Mouse (Mus musculus) layer of hippocampus, adult 8-10 months (tissue): Measurements from ENCODE around the gene Vps52. TPM values are rescaled to one million over a fixed set of nuclear protein-coding genes. Genes with fewer than 3 reads are reported as not detected.
"Not testable (repeated sequence)": the region's sequence is repeated elsewhere in the genome, so short reads cannot be mapped to it uniquely, and the experiment has no call there.

Source experiments
- DNase-seq, 2 experiments: peaks; one replicate each; pipeline ENCODE4 v3.0.0; 2022; ENCODE audit warnings: low spot score in 2 of 2
- total RNA-seq, 4 experiments: library from RNA; stranded (reverse); gene quantifications; 2 replicates each; pipeline ENCODE4 v1.2.4; 2022

Vps52 gene
- total RNA-seq, 4 experiments from 2014 or later = 81.4 to 91.3 (median 81.9) TPM

DNA sequence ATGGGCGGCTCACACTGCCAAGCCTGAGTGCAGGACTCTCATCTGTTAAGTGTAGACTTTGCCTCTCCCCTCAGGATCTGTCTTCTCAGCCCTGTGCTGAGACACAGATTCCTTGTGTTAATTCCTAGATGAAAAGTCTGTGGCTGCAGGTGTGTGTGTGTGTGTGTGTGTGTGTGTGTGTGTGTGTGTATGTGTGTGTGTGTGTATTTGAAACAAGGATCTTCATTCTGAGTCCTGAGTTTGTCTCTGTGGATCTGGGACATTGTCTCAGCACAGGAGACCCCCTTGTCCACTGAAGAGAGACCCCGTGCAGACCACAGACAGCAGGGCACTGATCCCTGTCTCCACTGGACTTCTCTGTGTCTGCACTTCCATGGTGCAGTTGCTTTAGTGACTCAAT lies 45.2 kb downstream of the Vps52 start:
- not testable (repeated sequence) for DNase-seq

DNA sequence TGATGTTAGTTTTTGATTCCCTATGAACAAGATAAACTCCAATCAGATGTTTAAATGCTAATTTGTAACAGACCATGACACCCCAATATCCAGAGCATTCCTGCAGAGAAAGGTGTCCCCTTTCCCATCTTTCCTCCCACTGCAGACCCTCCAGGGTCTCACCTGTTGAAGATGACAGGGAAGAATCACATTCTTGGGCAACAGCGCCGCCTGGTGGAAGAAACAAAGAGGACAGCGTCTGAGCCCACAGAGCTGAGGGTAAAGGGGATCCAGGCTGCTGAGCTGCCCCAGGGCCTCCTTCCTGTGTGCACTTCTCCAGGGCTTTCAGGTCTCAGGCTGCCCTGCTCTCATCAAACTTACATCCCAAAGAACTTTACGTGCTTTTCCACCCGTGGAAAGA lies 47.8 kb downstream of the Vps52 start:
- no peak for DNase-seq

- DNase-seq = no peak
Observed at GRCm38 (mm10) chr17:34006570-34006969, 51.0 kb downstream of the Vps52 start.

DNA sequence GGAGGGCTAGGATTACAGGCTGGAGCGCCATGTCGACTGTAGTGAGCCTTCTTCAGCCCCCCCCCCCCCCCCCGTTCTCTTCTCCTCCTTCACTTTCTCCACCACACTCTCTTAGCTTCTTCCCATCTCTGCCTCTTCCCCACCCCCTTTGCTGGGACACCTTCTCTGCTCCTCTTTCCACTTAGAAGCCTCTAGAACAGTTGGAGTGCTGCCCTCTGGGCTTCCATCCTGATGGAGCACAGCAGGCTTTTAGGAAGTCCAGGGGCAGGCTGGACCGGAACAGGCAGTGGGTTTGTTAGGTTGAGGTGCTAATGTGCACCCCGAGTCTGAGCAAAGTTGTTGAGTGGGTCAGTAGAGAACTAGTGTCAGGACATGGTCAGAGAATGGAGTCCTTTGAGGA lies 54.5 kb downstream of the Vps52 start:
- DNase-seq = no peak

DNA sequence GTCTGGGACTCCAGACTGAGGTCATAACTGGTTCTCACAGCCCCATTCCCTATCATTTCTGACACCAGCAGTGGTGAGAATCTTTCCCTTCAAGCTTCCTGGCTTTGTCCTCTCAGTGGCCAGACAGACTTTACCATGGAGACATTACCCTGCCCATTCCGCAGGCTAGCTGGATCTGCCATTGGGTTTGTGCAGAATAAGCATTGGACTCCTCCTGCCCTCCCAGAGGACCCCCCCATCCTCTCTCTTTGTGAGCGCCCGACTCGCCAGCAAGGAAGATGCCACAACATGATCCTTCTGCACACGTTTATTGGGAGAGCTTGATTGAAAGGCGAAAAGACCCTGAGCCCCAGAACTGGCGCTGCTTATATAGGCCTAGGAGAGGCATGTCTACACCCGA lies 57.8 kb downstream of the Vps52 start:
- DNase-seq = no peak

Other genes with a start within 250 kb of the Vps52 start
- 10 to 100 TPM; 73.7 to 87.2 (median 80.7) TPM for gene March2, start 237.1 kb upstream of the Vps52 start, total RNA-seq
- gene Rab11b, start 195.3 kb upstream of the Vps52 start, total RNA-seq = 100 to 1,000 TPM; 272 to 320 (median 292) TPM
- gene Angptl4, start 174.0 kb upstream of the Vps52 start, total RNA-seq = 1 to 10 TPM; 1.7 to 3.0 (median 2.2) TPM
- gene Kank3, start 145.3 kb upstream of the Vps52 start, total RNA-seq = 10 to 100 TPM; 26.9 to 41.2 (median 31.4) TPM
- gene Rps28, start 131.2 kb upstream of the Vps52 start, total RNA-seq = 100 to 1,000 TPM; 686 to 890 (median 782) TPM
- 100 to 1,000 TPM; 196 to 215 (median 203) TPM for gene Ndufa7, start 131.2 kb upstream of the Vps52 start, total RNA-seq
- gene Cd320, start 112.7 kb upstream of the Vps52 start, total RNA-seq = 10 to 100 TPM; 22.8 to 26.0 (median 25.1) TPM
- gene Gm7029, start 82.0 kb upstream of the Vps52 start, total RNA-seq = not detected
- 1 to 10 TPM; 1.9 to 2.6 (median 2.5) TPM for gene Kifc1, start 65.2 kb upstream of the Vps52 start, total RNA-seq
- gene Platr17, start 50.7 kb upstream of the Vps52 start, total RNA-seq = 1 to 10 TPM in 2 of 4 experiments, not detected in 2; 1.4 to 1.8 TPM
- 10 to 100 TPM; 24.2 to 27.1 (median 26.1) TPM for gene Daxx, start 46.4 kb upstream of the Vps52 start, total RNA-seq
- 10 to 100 TPM; 39.9 to 87.4 (median 58.2) TPM for gene Tapbp, start 39.9 kb upstream of the Vps52 start, total RNA-seq
- gene Zbtb22, start 39.9 kb upstream of the Vps52 start, total RNA-seq = 10 to 100 TPM; 28.8 to 36.0 (median 32.5) TPM
- gene Rgl2, start 26.3 kb upstream of the Vps52 start, total RNA-seq = 10 to 100 TPM; 64.3 to 90.9 (median 81.8) TPM
- gene Pfdn6, start 15.5 kb upstream of the Vps52 start, total RNA-seq = 10 to 100 TPM; 68.7 to 93.1 (median 76.1) TPM
- gene Wdr46, start 15.2 kb upstream of the Vps52 start, total RNA-seq = 10 to 100 TPM; 13.2 to 17.4 (median 14.9) TPM
- gene B3galt4, start 4.3 kb upstream of the Vps52 start, total RNA-seq = 1 to 10 TPM; 4.7 to 7.4 (median 6.9) TPM
- 100 to 1,000 TPM; 273 to 401 (median 339) TPM for gene Rps18, start 189 bp downstream of the Vps52 start, total RNA-seq
- 100 to 1,000 TPM in 1 of 4 experiments, 10 to 100 TPM in 3; 29.6 to 138 (median 63.9) TPM for gene H2-K1, start 44.5 kb downstream of the Vps52 start, total RNA-seq
- gene Ring1, start 68.9 kb downstream of the Vps52 start, total RNA-seq = 10 to 100 TPM; 34.8 to 44.1 (median 42.7) TPM
- 10 to 100 TPM; 57.9 to 62.2 (median 58.3) TPM for gene H2-Ke6, start 72.2 kb downstream of the Vps52 start, total RNA-seq
- 100 to 1,000 TPM in 1 of 4 experiments, 10 to 100 TPM in 3; 77.1 to 106 (median 92.6) TPM for gene Slc39a7, start 75.9 kb downstream of the Vps52 start, total RNA-seq
- gene Rxrb, start 76.0 kb downstream of the Vps52 start, total RNA-seq = 10 to 100 TPM; 70.8 to 85.4 (median 78.0) TPM
- gene Col11a2, start 83.6 kb downstream of the Vps52 start, total RNA-seq = 10 to 100 TPM; 22.6 to 30.2 (median 27.5) TPM
- gene H2-Oa, start 136.5 kb downstream of the Vps52 start, total RNA-seq = 1 to 10 TPM in 2 of 4 experiments, not detected in 2; 2.6 to 3.6 TPM
- 10 to 100 TPM; 31.5 to 37.7 (median 34.2) TPM for gene H2-DMa, start 163.7 kb downstream of the Vps52 start, total RNA-seq
- 100 to 1,000 TPM; 190 to 204 (median 197) TPM for gene Brd2, start 166.8 kb downstream of the Vps52 start, total RNA-seq
- gene H2-DMb2, start 187.5 kb downstream of the Vps52 start, total RNA-seq = 1 to 10 TPM in 2 of 4 experiments, under 1 TPM in 2; 0.51 to 3.5 (median 2.1) TPM
- gene H2-DMb1, start 197.3 kb downstream of the Vps52 start, total RNA-seq = 1 to 10 TPM; 3.4 to 9.7 (median 6.0) TPM
- 10 to 100 TPM in 1 of 4 experiments, 1 to 10 TPM in 3; 2.5 to 10.6 (median 5.8) TPM for gene Tap1, start 231.7 kb downstream of the Vps52 start, total RNA-seq
- gene Psmb9, start 232.0 kb downstream of the Vps52 start, total RNA-seq = 1 to 10 TPM; 3.9 to 9.0 (median 5.8) TPM
- 10 to 100 TPM in 2 of 4 experiments, 1 to 10 TPM in 2; 3.8 to 18.8 (median 10.0) TPM for gene Psmb8, start 241.9 kb downstream of the Vps52 start, total RNA-seq
- gene Tap2, start 247.7 kb downstream of the Vps52 start, total RNA-seq = 10 to 100 TPM; 12.3 to 18.1 (median 15.9) TPM